Mouse (Mus musculus) intestine, postnatal 0 days (tissue): ENCODE measurements at regions not wholly inside any gene's neighbourhood (a gene's known extent, or its start where the extent isn't known, plus 50 kb on each side); places are given as distances from the start of the nearest gene placed in this dataset.

Experiments used
- ATAC-seq: fragments of 200-750 bp; cut with Nextera tagmentation; 2 replicates; pipeline ENCODE4 v1.8.0; 2017; ENCODE audit warnings: mild to moderate bottlenecking, moderate TSS enrichment, moderate library complexity
- H3K27ac ChIP-seq: fragments of 300-500 bp; sonication (generic); 2 replicates; pipeline ENCODE4 v1.5.1; 2014; ENCODE audit warnings: mild to moderate bottlenecking, low read depth, low read length, moderate library complexity
- H3K27me3 ChIP-seq: fragments of 300-500 bp; sonication (generic); replicated peaks from 2 replicates; pipeline ENCODE4 v1.6.1; 2014; ENCODE audit warnings: low read length, mixed read lengths; ENCODE audit not compliant: control insufficient read depth, insufficient read depth
- H3K36me3 ChIP-seq: fragments of 300-500 bp; sonication (generic); 2 replicates; pipeline ENCODE4 v1.6.1; 2014; ENCODE audit warnings: mild to moderate bottlenecking, moderate library complexity; ENCODE audit not compliant: control insufficient read depth, insufficient read depth
- H3K4me1 ChIP-seq: fragments of 300-500 bp; sonication (generic); replicated peaks from 2 replicates; pipeline ENCODE4 v1.6.1; 2014; ENCODE audit warnings: antibody characterized with exemption, low read length, mixed read lengths; ENCODE audit not compliant: control insufficient read depth, insufficient read depth
- H3K4me2 ChIP-seq: fragments of 300-500 bp; sonication (generic); replicated peaks from 2 replicates; pipeline ENCODE4 v1.6.1; 2014; ENCODE audit warnings: low read depth, mild to moderate bottlenecking, moderate library complexity
- H3K4me3 ChIP-seq: fragments of 300-500 bp; sonication (generic); 2 replicates; pipeline ENCODE4 v1.5.1; 2014; ENCODE audit warnings: low read depth, low read length
- H3K9ac ChIP-seq: fragments of 300-500 bp; sonication (generic); 2 replicates; pipeline ENCODE4 v1.6.1; 2014; ENCODE audit warnings: mild to moderate bottlenecking, low read depth, low read length
- H3K9me3 ChIP-seq: fragments of 300-500 bp; sonication (generic); 2 replicates; pipeline ENCODE4 v1.6.1; 2016; ENCODE audit warnings: mixed run types; ENCODE audit not compliant: control insufficient read depth
- CTCF ChIP-seq: sonication (generic); IDR thresholded peaks from 2 replicates; pipeline ENCODE4 v1.5.1; 2016; ENCODE audit warnings: low read depth, mild to moderate bottlenecking, control low read depth, antibody characterized with exemption, moderate library complexity
- WGBS: fragments of 180-500 bp; shearing (Covaris S2); extraction: QIAGEN DNeasy Blood & Tissue Kit; methylation state at CpG from one replicate; pipeline ENCODE4 v1.1.7; 2014; 5-methylcytosine and 5-hydroxymethylcytosine counted together

DNA sequence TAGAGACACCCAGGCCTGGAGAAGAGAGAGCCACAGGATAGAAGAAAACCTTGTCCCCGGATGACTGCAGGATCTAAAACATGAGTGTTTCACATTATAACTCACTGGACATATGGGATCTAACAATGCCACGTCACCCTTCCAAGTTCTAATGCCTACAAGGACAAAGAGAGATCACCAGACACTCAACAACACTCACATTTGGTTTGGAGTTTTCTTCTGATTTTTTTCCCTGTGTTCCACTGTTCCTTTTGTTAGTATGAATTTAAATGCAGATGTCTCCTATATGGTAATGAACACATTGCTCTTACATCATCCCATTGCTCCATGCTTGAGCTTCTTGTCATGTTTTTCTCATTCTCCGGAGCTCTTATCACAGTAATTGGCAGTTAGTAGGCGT, 101.9 kb upstream of the Lyplal1 start:
- WGBS = 88% methylated on average over 4 of the region's 4 CpGs
- no peak overlapping the region for H3K9ac ChIP-seq
- H3K27me3 ChIP-seq = no peaks in the 10 kb centered on the region
- H3K4me1 ChIP-seq = no peaks in the 10 kb centered on the region
- no peak overlapping the region for H3K27ac ChIP-seq
- no peaks in the 10 kb centered on the region for H3K9me3 ChIP-seq
- no peak overlapping the region for H3K4me2 ChIP-seq
- H3K36me3 ChIP-seq = no peaks in the 10 kb centered on the region
- ATAC-seq = no peak
- TF ChIP-seq CTCF = no peak
- H3K4me3 ChIP-seq = no peak overlapping the region

DNA sequence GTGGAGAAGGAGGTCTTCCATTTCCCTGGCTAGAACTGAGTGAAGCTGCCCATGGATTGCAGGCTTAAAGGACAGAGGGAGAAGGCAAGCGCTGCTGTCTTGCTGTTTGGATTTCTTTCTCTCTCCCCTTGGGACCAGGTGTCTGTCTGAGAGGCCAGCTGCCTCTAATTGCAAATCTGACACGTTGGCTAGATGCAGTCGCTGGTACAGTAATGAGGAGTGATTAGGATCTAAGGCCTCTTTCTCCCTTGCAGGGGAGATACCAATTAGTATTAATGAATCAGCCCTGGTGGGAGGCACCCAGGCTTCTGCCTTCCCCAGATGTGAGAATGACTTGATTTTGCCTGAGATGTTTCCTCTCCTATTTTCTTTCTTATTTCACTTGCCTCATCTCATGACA, 100.1 kb upstream of the Lyplal1 start:
- no peak for ATAC-seq
- no peak for TF ChIP-seq CTCF
- WGBS = 36% methylated on average over 3 of the region's 3 CpGs
- H3K9ac ChIP-seq = no peak overlapping the region
- no peaks in the 10 kb centered on the region for H3K9me3 ChIP-seq
- H3K27ac ChIP-seq = no peak overlapping the region
- H3K4me3 ChIP-seq = no peak overlapping the region
- H3K36me3 ChIP-seq = no peaks in the 10 kb centered on the region
- no peaks in the 10 kb centered on the region for H3K4me1 ChIP-seq
- no peaks in the 10 kb centered on the region for H3K27me3 ChIP-seq
- H3K4me2 ChIP-seq = no peak overlapping the region

GRCm38 (mm10) chr1:186204151-186204550, 87.0 kb upstream of the Lyplal1 start:
- Histone ChIP-seq H3K9ac (no peak overlapping the region), H3K4me3 (no peak overlapping the region), H3K4me1 (no peaks in the 10 kb centered on the region), H3K9me3 (no peaks in the 10 kb centered on the region), H3K27me3 (no peaks in the 10 kb centered on the region), H3K36me3 (no peaks in the 10 kb centered on the region), H3K4me2 (no peak overlapping the region), H3K27ac (no peak overlapping the region)
- ATAC-seq = no peak
- no peak for TF ChIP-seq CTCF
- 63% methylated on average over 1 of the region's 1 CpGs for WGBS

DNA sequence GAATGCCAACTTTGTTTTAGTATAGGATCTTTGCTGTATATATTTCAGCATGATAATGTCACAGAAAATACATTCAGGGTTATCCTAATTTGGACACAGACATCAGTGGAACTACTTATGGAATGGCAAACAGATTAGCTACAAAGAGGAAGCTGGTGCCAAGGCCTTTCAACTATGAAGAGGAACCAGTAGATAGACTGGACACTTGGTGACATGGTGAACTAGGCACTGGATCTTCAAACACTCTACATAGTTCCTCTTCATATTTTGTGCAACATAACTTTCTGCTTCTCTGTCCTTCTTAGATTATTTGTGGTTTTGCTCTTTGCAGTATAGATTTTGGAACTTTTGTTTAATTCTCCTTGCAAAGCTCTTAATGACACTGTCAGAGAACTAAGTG, 85.4 kb upstream of the Lyplal1 start:
- H3K27me3 ChIP-seq = no peaks in the 10 kb centered on the region
- H3K9me3 ChIP-seq = no peaks in the 10 kb centered on the region
- TF ChIP-seq CTCF = no peak
- no peak overlapping the region for H3K4me3 ChIP-seq
- ATAC-seq = no peak
- no peak overlapping the region for H3K9ac ChIP-seq
- H3K36me3 ChIP-seq = no peaks in the 10 kb centered on the region
- no peaks in the 10 kb centered on the region for H3K4me1 ChIP-seq
- H3K4me2 ChIP-seq = no peak overlapping the region
- H3K27ac ChIP-seq = no peak overlapping the region

DNA sequence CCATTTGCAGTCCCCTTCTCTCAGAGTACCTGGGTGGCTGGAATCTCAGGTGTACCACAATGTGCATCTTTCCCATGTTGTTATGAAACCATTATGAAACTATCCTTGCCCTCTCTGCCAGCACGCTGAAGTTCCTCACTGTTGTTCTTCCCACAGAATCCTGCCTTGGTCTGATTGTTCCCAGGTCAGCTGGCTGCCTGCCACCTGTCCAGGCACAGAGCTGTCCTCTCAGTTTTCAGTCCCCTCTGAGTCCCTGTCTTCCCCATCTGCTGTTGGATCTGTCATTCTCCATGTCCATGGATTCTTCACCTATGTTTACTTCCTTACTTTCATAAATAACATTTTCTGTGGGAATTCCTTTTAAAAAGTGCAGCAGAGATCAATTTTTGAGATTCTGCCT, 81.3 kb upstream of the Lyplal1 start:
- no peak for ATAC-seq
- no peaks in the 10 kb centered on the region for H3K36me3 ChIP-seq
- no peaks in the 10 kb centered on the region for H3K4me1 ChIP-seq
- H3K9ac ChIP-seq = no peak overlapping the region
- no peaks in the 10 kb centered on the region for H3K27me3 ChIP-seq
- H3K27ac ChIP-seq = no peak overlapping the region
- 63% methylated on average over 1 of the region's 1 CpGs for WGBS
- TF ChIP-seq CTCF = no peak
- no peaks in the 10 kb centered on the region for H3K9me3 ChIP-seq
- no peak overlapping the region for H3K4me2 ChIP-seq
- H3K4me3 ChIP-seq = no peak overlapping the region

DNA sequence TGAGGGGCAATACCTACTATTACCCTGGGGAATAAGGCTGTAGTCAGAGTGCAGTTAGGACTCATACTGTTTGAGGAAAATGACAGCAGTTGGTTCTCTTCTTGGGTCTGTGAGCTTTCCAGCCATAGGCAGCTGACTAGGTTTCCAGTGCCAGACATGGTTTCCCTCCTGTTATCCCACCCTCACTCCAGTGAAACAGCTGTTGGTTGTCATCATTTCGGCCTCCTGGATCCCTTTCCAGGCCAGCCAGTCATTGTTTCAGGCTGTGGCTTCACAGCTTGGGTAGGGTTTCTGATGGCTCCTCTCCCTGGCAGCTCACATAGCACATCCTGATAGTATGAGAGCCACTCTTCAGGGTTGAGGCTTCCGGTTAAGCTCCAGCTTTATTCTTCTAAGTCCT, 79.9 kb upstream of the Lyplal1 start:
- no peak for ATAC-seq
- WGBS = 72% methylated on average over 2 of the region's 2 CpGs
- Histone ChIP-seq H3K27ac (no peak overlapping the region), H3K9me3 (no peaks in the 10 kb centered on the region), H3K4me3 (no peak overlapping the region), H3K36me3 (no peaks in the 10 kb centered on the region), H3K9ac (no peak overlapping the region), H3K4me1 (no peaks in the 10 kb centered on the region), H3K4me2 (no peak overlapping the region), H3K27me3 (no peaks in the 10 kb centered on the region)
- TF ChIP-seq CTCF = no peak

DNA sequence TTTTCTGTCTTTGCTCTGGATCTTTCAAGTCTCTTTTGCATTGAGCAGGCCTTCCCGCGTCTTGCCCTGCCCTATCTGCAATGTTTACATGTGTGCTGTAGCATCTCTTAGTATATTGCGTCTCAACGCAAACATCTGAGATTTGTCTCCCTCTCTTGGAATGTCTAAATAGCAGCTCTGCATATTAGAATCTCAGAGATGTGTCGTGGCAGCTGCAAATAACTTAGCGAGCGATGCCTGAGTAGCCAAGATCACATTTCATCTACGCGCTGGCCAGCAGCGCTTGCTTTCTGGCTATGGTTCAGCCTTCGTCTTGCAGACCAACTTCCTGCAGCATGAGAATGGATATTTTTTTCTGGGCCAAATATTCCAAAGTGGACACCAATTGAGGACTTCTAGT, 72.3 kb upstream of the Lyplal1 start:
- TF ChIP-seq CTCF = peak; percentile 26; the same call in 1 of the 2 replicates
- H3K27me3 ChIP-seq = no peaks in the 10 kb centered on the region
- H3K9ac ChIP-seq = no peak overlapping the region
- no peak for ATAC-seq
- no peaks in the 10 kb centered on the region for H3K36me3 ChIP-seq
- H3K4me2 ChIP-seq = no peak overlapping the region
- 55% methylated on average over 11 of the region's 11 CpGs for WGBS
- H3K4me1 ChIP-seq = no peaks in the 10 kb centered on the region
- no peak overlapping the region for H3K4me3 ChIP-seq
- no peaks in the 10 kb centered on the region for H3K9me3 ChIP-seq
- no peak overlapping the region for H3K27ac ChIP-seq
